Mouse (Mus musculus): Measurements from ENCODE around the gene Dpm1. TPM values are rescaled to one million over a fixed set of nuclear protein-coding genes. Genes with fewer than 3 reads are reported as not detected.

Dpm1 gene
- total RNA-seq, 2 experiments from 2014 or later: 50.8 to 60.8 TPM

DNA sequence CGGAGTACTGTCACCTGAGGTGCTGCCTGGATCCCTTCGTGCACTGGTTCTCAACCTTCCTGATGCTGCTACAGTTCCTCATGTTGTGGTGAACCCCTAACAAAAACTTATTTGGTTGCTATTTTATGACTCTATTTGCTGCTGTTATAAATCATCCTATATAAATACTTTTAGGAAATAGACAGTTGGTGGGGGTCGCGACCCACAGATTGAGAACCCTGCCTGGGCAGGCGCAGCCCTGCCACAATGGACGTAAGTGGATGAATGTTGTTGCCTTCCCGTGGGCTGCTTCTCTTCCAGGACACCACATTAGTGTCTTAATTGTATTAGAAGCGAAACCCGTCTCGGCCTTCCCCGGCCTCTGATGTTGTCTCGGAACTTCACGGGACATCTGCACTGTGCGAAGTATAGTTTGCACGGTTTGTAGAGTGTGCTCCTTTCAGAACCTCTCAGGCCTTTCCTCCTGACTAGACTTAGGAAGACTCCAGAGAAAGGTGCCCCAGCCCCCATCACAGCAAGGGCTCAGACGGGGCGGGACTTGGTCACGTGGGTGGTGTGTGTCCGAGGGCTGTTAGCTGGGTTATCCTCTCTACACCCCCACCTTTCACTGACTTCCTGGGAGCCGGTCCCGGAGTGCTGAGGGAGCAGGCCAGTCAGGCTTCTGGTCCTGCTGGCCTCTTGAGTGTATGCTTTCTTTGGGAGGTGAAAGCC, 63.5 kb downstream of the Dpm1 start:
- DNase-seq: peak; percentile 42

DNA sequence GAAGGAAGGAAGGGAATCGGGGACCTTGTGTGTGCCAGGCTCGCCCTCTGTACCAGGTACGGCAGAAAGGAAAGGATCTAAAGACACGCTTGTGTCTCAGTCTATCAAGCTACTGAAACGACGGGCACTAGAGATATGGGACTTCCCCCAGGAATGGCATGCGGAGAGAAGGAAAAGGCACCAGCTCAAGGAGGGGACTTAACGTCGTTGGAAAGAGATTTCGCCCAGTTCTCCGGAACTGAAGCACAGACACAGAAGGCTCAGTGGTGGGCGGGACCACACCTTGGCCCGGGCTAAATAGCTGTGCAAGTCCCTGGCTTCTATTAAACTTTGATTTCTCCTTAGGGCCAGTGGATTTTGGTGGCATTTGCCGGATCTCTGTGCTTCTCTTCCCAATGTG, 68.4 kb downstream of the Dpm1 start:
- no peak for DNase-seq

DNA sequence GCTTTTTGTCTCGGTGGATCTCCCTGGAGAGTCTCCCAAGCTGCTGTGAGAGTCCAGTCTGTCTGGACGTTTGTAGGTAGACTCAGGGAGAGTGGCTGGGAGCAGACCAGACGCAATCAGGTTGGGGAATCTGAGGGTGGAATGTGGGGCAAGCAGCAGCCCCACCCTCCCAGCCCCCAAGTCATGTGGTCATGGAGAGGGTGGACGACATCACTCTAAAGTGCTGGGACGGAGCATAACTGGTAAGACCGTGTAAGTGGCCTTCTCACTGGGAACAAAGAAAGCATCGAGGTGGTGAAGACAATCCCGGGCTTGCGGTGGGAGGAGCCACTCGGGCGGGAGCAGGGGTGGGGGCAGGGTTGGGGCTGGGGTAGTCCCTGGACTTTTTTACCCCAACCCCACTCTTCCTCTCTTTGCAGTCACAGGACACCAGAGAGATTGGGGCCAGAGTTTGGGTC, 68.8 kb downstream of the Dpm1 start:
- DNase-seq: no peak

DNA sequence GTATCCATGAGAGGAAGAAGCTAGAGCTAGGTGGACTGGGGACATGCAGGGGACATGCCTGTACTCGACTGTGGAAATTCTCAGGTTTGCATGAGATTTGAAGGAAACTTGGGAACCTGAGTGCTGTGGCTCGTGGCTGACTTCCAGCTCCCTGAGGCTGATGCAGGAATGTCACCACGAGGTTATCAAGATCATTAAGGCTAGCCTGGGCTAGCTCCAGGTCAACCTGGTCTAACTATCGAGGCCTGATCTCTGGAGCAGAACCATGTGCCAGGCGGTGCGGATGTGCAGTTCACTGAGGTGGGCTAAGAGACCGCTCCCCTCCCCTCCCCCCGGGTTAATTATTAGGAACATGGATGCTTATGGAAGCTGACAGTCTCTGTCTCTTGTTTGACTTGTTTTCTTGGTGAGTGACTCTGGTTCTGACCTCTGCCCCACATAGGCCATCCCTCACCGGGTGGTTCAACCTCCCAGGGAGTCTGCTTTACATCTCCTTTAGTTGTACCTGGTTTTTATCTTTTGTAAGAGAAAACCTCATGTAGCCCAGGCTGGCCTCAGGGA, 69.9 kb downstream of the Dpm1 start:
- no peak for DNase-seq

Small RNA genes within 50 kb of the gene (microRNA-seq; reads per million reads assigned to microRNA genes)
- 0 reads per million in 2 experiments for gene Gm24561

Other genes starting within 250 kb of the Dpm1 start
- under 1 TPM; 0.45 to 0.91 TPM for gene Ripor3, start 220.0 kb downstream of the Dpm1 start, total RNA-seq (2021)
- 1 to 10 TPM; 4.0 to 4.5 TPM for gene Pard6b, start 149.6 kb downstream of the Dpm1 start, total RNA-seq (2021)
- 10 to 100 TPM; 69.1 to 70.2 TPM for gene Adnp, start 23.5 kb downstream of the Dpm1 start, total RNA-seq (2021)
- gene Gm20716, start 227 bp downstream of the Dpm1 start, total RNA-seq (2021): 10 to 100 TPM; 23.0 to 32.3 TPM
- gene Mocs3, start within 50 bp of the Dpm1 start, total RNA-seq (2021): 1 to 10 TPM; 6.7 to 8.1 TPM
- gene Kcng1, start 51.1 kb upstream of the Dpm1 start, total RNA-seq (2021): under 1 TPM in 1 of 2 experiments, not detected in 1; 0.07 TPM